Mouse (Mus musculus): ENCODE data around the gene Dscam.

The Dscam gene

DNA sequence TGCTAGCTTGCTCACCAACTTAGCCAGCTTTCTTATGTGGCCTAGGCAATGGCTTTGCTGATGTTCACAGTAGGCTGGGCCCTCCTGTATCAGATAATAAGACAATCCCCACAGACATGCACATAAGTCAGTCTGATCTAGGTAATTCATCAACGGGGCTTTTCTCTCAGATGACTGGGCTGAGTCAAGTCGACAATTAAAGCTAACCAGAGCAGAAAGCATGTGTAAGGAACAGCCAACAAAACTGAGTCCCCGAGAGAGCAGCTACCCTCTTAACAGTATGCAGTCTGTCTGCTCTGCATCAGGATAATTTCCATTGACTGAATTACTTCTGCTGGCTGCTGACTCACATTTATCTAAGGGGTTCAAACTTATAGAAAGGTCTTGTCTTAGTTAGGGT is 603.1 kb downstream of the Dscam start:
- no peak for DNase-seq (ENCODE audit: low read depth, low spot score)

DNA sequence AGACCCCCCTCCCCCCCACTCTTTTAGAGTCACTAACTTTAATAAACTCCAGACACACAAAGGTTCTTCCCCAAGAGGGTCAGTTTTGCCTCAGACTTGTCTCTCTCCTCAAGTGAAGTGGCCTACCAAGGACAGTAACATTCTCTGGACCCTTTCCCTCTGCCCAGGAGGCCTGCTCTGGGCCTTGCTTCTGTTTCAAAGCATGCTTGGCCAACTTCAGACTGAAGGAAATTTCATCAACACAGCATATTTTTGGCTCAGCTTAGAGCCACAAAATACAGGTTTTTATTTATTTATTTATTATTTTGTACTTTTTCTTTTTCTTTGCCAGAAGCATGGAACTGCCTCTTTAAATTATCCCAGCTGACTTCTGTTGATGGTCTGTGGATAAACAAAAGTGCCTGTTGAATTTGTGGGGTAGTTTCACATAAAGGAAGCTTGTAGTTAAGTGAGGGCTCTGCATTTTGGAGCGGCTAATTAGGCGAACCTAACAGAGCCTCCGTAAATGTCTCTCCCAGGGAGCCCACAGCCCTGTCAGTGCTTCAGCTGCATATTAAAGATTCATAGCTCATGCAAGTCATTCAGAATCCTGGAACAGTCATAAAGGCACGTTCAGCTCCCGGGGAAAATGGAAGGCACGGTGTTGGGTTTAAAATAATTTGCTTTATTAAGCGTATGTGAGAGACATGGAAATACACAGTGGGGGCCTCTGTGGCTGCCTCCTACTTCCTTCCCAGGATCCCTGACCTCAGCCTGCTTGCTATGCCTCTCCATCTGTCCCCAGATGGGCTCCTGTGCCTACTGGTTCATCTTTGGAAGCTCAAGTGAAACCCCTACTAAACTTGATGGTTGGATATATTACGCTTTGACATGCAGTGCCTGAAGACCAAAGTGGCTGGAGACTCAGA is 606.9 kb downstream of the Dscam start:
- DNase-seq (ENCODE audit: low read depth, low spot score), result no peak

DNA sequence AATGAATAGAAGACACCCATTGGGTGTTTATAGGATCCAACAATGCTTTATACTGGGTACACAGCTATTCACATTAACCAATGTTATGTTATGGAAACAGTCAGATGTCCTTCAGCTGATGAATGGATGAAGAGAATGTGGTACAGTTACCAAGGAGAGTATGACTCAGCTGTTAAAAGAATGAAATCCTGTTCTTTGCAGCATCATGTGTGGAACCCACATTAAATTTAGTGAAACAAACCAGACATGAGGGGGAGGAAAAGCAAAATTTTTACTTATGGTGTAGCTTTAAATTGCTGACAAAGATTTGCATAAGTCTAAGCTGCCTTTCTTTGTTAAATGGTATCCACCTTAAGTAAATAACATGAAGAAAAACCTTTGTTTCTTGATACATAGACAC is 610.8 kb downstream of the Dscam start:
- DNase-seq (ENCODE audit: low read depth, low spot score), result no peak

DNA sequence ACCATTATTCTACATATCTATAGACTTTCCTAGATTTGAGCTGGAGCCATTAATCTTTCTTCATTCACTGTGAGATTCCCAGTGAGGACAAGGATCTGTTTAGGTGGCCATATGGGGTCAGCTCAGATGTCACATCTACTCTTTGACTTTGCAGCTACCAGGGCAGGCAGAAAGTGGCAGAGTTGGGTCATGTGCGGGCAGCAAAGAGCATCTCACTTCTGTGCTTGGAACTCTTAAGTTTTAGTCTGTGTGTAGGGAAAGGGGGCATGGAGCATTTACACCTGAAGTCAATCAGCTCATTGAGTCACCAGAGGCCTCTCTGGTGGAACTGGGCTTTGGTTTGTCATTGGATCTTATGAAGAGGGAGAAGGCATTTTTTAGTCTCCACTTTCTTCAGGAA is 612.2 kb downstream of the Dscam start:
- DNase-seq (ENCODE audit: low read depth, low spot score), result no peak

DNA sequence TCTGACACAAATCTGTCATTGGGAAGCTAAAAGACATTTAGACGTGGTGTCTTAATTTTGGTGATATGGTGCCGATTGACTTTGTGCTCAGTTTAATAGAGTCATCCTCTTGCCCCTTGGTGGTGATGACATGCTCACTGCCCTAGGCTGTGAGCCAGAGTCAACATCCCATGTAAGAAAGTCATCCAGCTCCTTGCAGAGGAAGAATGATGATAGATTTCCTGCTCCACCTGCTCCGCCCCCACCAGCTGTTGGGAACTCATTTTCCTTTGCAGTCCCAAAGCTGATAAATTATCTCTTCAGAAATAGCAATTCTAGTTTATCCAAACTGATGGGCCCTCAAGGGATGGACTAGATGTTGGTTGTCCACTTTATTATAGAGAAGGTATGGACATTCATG is 613.9 kb downstream of the Dscam start:
- no peak for DNase-seq (ENCODE audit: low read depth, low spot score)

DNA sequence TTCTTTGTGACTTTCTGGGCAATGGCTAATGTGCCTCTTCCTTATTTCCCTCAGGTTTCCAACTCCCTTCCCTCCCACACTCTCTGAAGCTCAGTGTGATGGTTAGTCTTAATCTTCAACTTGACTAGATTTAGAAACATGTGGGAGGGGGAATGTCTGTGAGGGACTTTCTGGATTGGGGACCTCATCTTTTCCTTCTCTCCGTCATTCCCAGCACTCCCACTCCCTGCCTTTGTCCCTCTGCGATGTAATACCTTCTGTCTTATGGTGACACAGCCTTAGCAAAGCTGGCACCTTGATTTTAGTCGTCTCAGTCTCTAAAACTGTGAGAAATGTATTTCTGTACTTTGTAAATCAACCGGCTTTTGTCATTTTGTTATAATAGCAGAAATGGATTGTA is 615.1 kb downstream of the Dscam start:
- DNase-seq (ENCODE audit: low read depth, low spot score), result no peak

DNA sequence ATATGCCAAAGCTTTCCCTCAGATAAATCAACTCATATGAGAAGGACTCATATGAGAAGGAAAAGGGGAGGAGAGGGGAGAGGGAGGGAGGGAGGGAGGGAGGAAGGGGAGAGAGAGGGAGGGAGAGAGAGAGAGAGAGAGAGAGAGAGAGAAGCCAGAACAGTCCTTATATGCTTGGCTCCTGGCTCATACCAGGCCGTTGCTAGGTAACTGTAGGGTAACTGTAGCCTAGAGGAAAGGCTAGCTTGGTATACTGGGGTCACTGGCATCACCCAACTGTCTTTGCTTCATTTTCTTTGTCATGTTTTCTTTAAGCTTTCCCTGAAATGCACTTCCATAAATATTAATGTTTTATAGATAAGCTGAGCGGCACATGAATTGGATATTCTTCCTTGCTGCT is 617.9 kb downstream of the Dscam start:
- no peak for DNase-seq (ENCODE audit: low read depth, low spot score)

DNA sequence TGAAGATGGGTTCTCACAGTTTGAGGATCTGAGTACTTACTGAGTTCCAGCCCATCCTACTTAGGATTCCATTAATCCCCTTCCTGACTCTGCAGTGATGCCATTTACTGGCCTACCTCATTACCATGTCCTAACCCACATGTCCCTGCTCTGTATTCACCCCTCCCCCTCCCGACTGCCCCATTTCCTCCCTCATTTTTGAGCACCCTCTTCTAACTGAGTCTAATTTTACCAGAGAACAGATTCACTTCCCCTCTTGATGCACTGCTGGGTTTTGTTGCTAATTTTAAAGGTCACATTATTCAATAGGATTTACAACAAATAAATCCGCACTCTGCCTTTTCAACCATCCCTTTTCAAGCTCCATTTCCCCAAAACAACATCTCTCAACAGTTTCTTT is 629.5 kb downstream of the Dscam start:
- no peak for DNase-seq (ENCODE audit: low read depth, low spot score)
